Mouse (Mus musculus): ENCODE results near the gene Dnm1.

GRCm38 (mm10) chr2:32320721-32321120 is 32.4 kb downstream of the Dnm1 start:
- TF ChIP-seq POLR2A (IDR thresholded peaks at IDR 0.05; ENCODE audit: extremely low read depth, insufficient read depth, low read length) = no peak
- TF ChIP-seq CTCF (IDR thresholded peaks at IDR 0.05; ENCODE audit: low read depth, low read length) = no peak
